Comparison of ENCODE assay signal across 20 mouse cellular contexts in genomic region chr3:135644971-135645370, GRCm38 (mm10).
"Had no signal": no experiment of that assay in that cellular context is flagged by ENCODE, and none has a peak within 500 bp of the region (broad histone marks: within the 10 kb centered on the region; RNA-seq: fewer than 3 reads in every experiment).

No protein-coding gene starts in this region.

- DNase-seq: kidney, adult 9 months; kidney, postnatal 14 days; kidney, postnatal 4 days; layer of hippocampus, adult 9-11 months; liver; lung, embryonic 14.5 days; right cerebral cortex, adult 18-20 months; right cerebral cortex, postnatal 14 days; right cerebral cortex, postnatal 4 days; thymus, adult 2 months; thymus, postnatal 14 days; thymus, postnatal 4 days had no signal

- H3K27me3 ChIP-seq: limb, embryonic 13.5 days; liver, embryonic 12.5 days; midbrain, embryonic 12.5 days; midbrain, embryonic 15.5 days; neural tube, embryonic 12.5 days; neural tube, embryonic 15.5 days had no signal

- H3K4me1 ChIP-seq: limb, embryonic 10.5 days; limb, embryonic 13.5 days; midbrain, embryonic 12.5 days; midbrain, embryonic 15.5 days; neural tube, embryonic 12.5 days; neural tube, embryonic 15.5 days had no signal

- H3K9ac ChIP-seq: limb, embryonic 13.5 days; liver, embryonic 12.5 days; lung, embryonic 14.5 days; midbrain, embryonic 12.5 days; midbrain, embryonic 15.5 days; neural tube, embryonic 12.5 days; neural tube, embryonic 15.5 days had no signal

- H3K27ac ChIP-seq: limb, embryonic 10.5 days; limb, embryonic 13.5 days; liver, embryonic 12.5 days; macrophage; midbrain, embryonic 12.5 days; midbrain, embryonic 15.5 days; neural tube, embryonic 12.5 days; neural tube, embryonic 15.5 days had no signal

- H3K4me3 ChIP-seq: limb, embryonic 10.5 days; limb, embryonic 13.5 days; liver, embryonic 12.5 days; midbrain, embryonic 12.5 days; midbrain, embryonic 15.5 days; neural tube, embryonic 12.5 days; neural tube, embryonic 15.5 days had no signal

- H3K9me3 ChIP-seq: limb, embryonic 10.5 days; limb, embryonic 13.5 days; liver, embryonic 12.5 days; midbrain, embryonic 12.5 days; midbrain, embryonic 15.5 days; neural tube, embryonic 12.5 days; neural tube, embryonic 15.5 days had no signal
